Mouse (Mus musculus) liver, embryonic 14.5 days (tissue): Measurements from ENCODE around the gene Lclat1. TPM values are rescaled to one million over a fixed set of nuclear protein-coding genes. Genes with fewer than 3 reads are reported as not detected.

Experiments
- ATAC-seq: fragments of 200-750 bp; cut with Nextera tagmentation; 2 replicates; pipeline ENCODE4 v1.8.0; 2017; ENCODE audit warnings: moderate number of reproducible peaks, mild to moderate bottlenecking, moderate library complexity; ENCODE audit not compliant: insufficient read depth
- DNase-seq, 3 experiments: peaks; one replicate each; pipeline ENCODE4 v3.0.0-alpha.2; 2012 to 2013; ENCODE audit warnings: low read depth in 3 of 3, low spot score in 3 of 3
- H3K27ac ChIP-seq: fragments of 300-500 bp; sonication (generic); 2 replicates; pipeline ENCODE4 v1.5.1; 2014; ENCODE audit warnings: moderate library complexity, mild to moderate bottlenecking, control low read depth, inconsistent platforms
- H3K27me3 ChIP-seq: fragments of 300-500 bp; sonication (generic); 2 replicates; pipeline ENCODE4 v1.6.1; 2014; ENCODE audit warnings: mild to moderate bottlenecking, low read length, moderate library complexity; ENCODE audit not compliant: control insufficient read depth, insufficient read depth
- H3K36me3 ChIP-seq: fragments of 300-500 bp; sonication (generic); replicated peaks from 2 replicates; pipeline ENCODE4 v1.6.1; 2014; ENCODE audit warnings: low read depth; ENCODE audit not compliant: control insufficient read depth, insufficient read depth
- H3K4me1 ChIP-seq, 2 experiments: fragments of 200-500 bp in 1 of 2; fragments of 300-500 bp in 1 of 2; sonication (generic) in 1 of 2; replicated peaks; 2 replicates each; pipeline ENCODE4 v1.6.1; 2012 to 2014; ENCODE audit warnings: antibody characterized with exemption in 1 of 2, inconsistent platforms in 1 of 2, low read length in 1 of 2; ENCODE audit not compliant: control insufficient read depth in 2 of 2, insufficient read depth in 2 of 2
- H3K4me2 ChIP-seq: fragments of 300-500 bp; sonication (generic); 2 replicates; pipeline ENCODE4 v1.6.1; 2014; ENCODE audit warnings: low read depth, mild to moderate bottlenecking, control low read depth, moderate library complexity
- H3K4me3 ChIP-seq, 2 experiments: fragments of 200-500 bp in 1 of 2; fragments of 300-500 bp in 1 of 2; sonication (generic) in 1 of 2; 2 replicates each; pipeline ENCODE4 v1.5.1; 2012 to 2014; ENCODE audit warnings: low read depth in 2 of 2, low read length in 2 of 2, mild to moderate bottlenecking in 2 of 2, control low read depth in 1 of 2, inconsistent platforms in 1 of 2, moderate library complexity in 1 of 2; ENCODE audit not compliant: insufficient read depth in 1 of 2
- H3K9ac ChIP-seq: fragments of 300-500 bp; sonication (generic); replicated peaks from 2 replicates; pipeline ENCODE4 v1.6.1; 2014; ENCODE audit warnings: mild to moderate bottlenecking, control low read depth, moderate library complexity
- H3K9me3 ChIP-seq: fragments of 300-500 bp; sonication (generic); 2 replicates; pipeline ENCODE4 v1.6.1; 2016; ENCODE audit warnings: low read length, mixed read lengths; ENCODE audit not compliant: control insufficient read depth
- CTCF ChIP-seq: IDR thresholded peaks from 2 replicates; pipeline ENCODE4 v1.5.1; 2016; ENCODE audit warnings: antibody characterized with exemption, low read depth, control low read depth
- EP300 ChIP-seq: IDR thresholded peaks from 2 replicates; pipeline ENCODE4 v1.6.1; 2016; ENCODE audit warnings: antibody characterized with exemption, low read depth
- WGBS: fragments of 180-500 bp; shearing (Covaris S2); extraction: QIAGEN DNeasy Blood & Tissue Kit; methylation state at CpG from one replicate; pipeline ENCODE4 v1.1.7; 2014; ENCODE audit not compliant: insufficient replicate concordance; 5-methylcytosine and 5-hydroxymethylcytosine counted together
- polyA plus RNA-seq, 2 experiments: library from polyadenylated mRNA; depleted of rRNA in 1 of 2; stranded (reverse) in 1 of 2; unstranded in 1 of 2; fragments of >200 nt; fragmentation: Nextera tagmentation in 1 of 2; extraction: Ambion mirVana in 1 of 2; gene quantifications; 2 replicates each; pipeline versions ENCODE4 v1.2.1 to v1.2.3; 2012 to 2014

The Lclat1 gene
- polyA plus RNA-seq, 2 experiments, result 1.8 to 4.5 TPM

GRCm38 (mm10) chr17:73091368-73091767 is 16.4 kb upstream of the Lclat1 start:
- Histone ChIP-seq H3K4me2 (no peak overlapping the region), H3K4me3 (no peak overlapping the region), H3K9ac (no peak overlapping the region), H3K27ac (no peak overlapping the region), H3K27me3 (no peaks in the 10 kb centered on the region), H3K4me1 (0 out of 4 replicates have a peak, but pooled peaks cover 0 to 5% of the 10 kb centered on the region in 2 experiments), H3K9me3 (no peaks in the 10 kb centered on the region), H3K36me3 (no peaks in the 10 kb centered on the region)
- no peak for TF ChIP-seq CTCF
- TF ChIP-seq EP300, result no peak
- DNase-seq (no peak), ATAC-seq (no peak)
- WGBS, result 75% methylated on average over 8 of the region's 8 CpGs

- TF ChIP-seq CTCF (no peak), EP300 (no peak)
- no peak overlapping the region for H3K27ac ChIP-seq
- no peaks in the 10 kb centered on the region for H3K9me3 ChIP-seq
- H3K4me2 ChIP-seq, result no peak overlapping the region
- H3K4me3 ChIP-seq, result no peak overlapping the region
- H3K27me3 ChIP-seq, result no peaks in the 10 kb centered on the region
- no peak for DNase-seq
- no peaks in the 10 kb centered on the region for H3K36me3 ChIP-seq
- ATAC-seq, result no peak
- 0 out of 4 replicates have a peak, but pooled peaks cover 0 to 1% of the 10 kb centered on the region in 2 experiments for H3K4me1 ChIP-seq
- H3K9ac ChIP-seq, result no peak overlapping the region
- WGBS, result 64% methylated on average over 12 of the region's 12 CpGs
These were observed 15.4 kb upstream of the Lclat1 start for GRCm38 (mm10) chr17:73092103-73093097.

GRCm38 (mm10) chr17:73095070-73095469 is 12.7 kb upstream of the Lclat1 start:
- no peak overlapping the region for H3K4me2 ChIP-seq
- H3K4me3 ChIP-seq, result no peak overlapping the region
- TF ChIP-seq EP300, result no peak
- no peak for TF ChIP-seq CTCF
- WGBS, result 32% methylated on average over 11 of the region's 11 CpGs
- H3K27ac ChIP-seq, result no peak overlapping the region
- no peaks in the 10 kb centered on the region for H3K27me3 ChIP-seq
- H3K4me1 ChIP-seq, result no peaks in the 10 kb centered on the region
- no peaks in the 10 kb centered on the region for H3K36me3 ChIP-seq
- H3K9ac ChIP-seq, result no peak overlapping the region
- no peak for DNase-seq
- no peak for ATAC-seq
- no peaks in the 10 kb centered on the region for H3K9me3 ChIP-seq

- no peak overlapping the region for H3K4me3 ChIP-seq
- H3K36me3 ChIP-seq, result no peaks in the 10 kb centered on the region
- no peaks in the 10 kb centered on the region for H3K27me3 ChIP-seq
- H3K4me2 ChIP-seq, result no peak overlapping the region
- TF ChIP-seq EP300 (no peak), CTCF (no peak)
- no peak overlapping the region for H3K9ac ChIP-seq
- WGBS, result 79% methylated on average over 8 of the region's 8 CpGs
- DNase-seq (no peak), ATAC-seq (no peak)
- no peaks in the 10 kb centered on the region for H3K9me3 ChIP-seq
- H3K4me1 ChIP-seq, result no peaks in the 10 kb centered on the region
- no peak overlapping the region for H3K27ac ChIP-seq
These were observed 12.2 kb upstream of the Lclat1 start for GRCm38 (mm10) chr17:73095585-73095984.

GRCm38 (mm10) chr17:73096484-73096883 is 11.3 kb upstream of the Lclat1 start:
- no peaks in the 10 kb centered on the region for H3K9me3 ChIP-seq
- no peak overlapping the region for H3K27ac ChIP-seq
- H3K36me3 ChIP-seq, result no peaks in the 10 kb centered on the region
- 21% methylated on average over 5 of the region's 5 CpGs for WGBS
- H3K4me3 ChIP-seq, result no peak overlapping the region
- DNase-seq, result peak in 2 of 3 experiments; percentile 36 to 39
- no peak overlapping the region for H3K9ac ChIP-seq
- ATAC-seq, result no peak
- H3K4me1 ChIP-seq, result no peaks in the 10 kb centered on the region
- H3K27me3 ChIP-seq, result no peaks in the 10 kb centered on the region
- no peak overlapping the region for H3K4me2 ChIP-seq
- TF ChIP-seq EP300, result no peak
- TF ChIP-seq CTCF, result peak; percentile 80
